Mouse (Mus musculus) adrenal gland, adult 8-10 months (tissue): ENCODE data around the gene Scaf11. TPM values are rescaled to one million over a fixed set of nuclear protein-coding genes. Genes with fewer than 3 reads are reported as not detected.
"Not testable (repeated sequence)": the region's sequence is repeated elsewhere in the genome, so short reads cannot be mapped to it uniquely, and the experiment has no call there.

Source experiments
- DNase-seq: peaks from one replicate; pipeline ENCODE4 v3.0.0; 2022
- total RNA-seq, 4 experiments: library from RNA; stranded (reverse); gene quantifications; 2 replicates each; pipeline ENCODE4 v1.2.4; 2022

Gene Scaf11
- 10 to 100 TPM; 74.8 to 92.4 (median 80.0) TPM for total RNA-seq

GRCm38 (mm10) chr15:96460730-96461540 lies at the start of gene Scaf11:
Scaf11 (minus strand) TSS chr15:96460843.
- peak; percentile 91 for DNase-seq

- DNase-seq, result peak; percentile 13
Measured at GRCm38 (mm10) chr15:96507097-96507840, 46.6 kb upstream of the Scaf11 start.

GRCm38 (mm10) chr15:96497646-96498045 lies 37.0 kb upstream of the Scaf11 start:
- DNase-seq, result no peak

- DNase-seq, result no peak
Measured at GRCm38 (mm10) chr15:96494279-96494678, 33.6 kb upstream of the Scaf11 start.

GRCm38 (mm10) chr15:96493573-96493972 lies 32.9 kb upstream of the Scaf11 start:
- no peak for DNase-seq

- DNase-seq, result not testable (repeated sequence)
Measured at GRCm38 (mm10) chr15:96492919-96493318, 32.3 kb upstream of the Scaf11 start.

GRCm38 (mm10) chr15:96491861-96492641 lies 31.4 kb upstream of the Scaf11 start:
- no peak for DNase-seq

- DNase-seq, result no peak
Measured at GRCm38 (mm10) chr15:96491421-96491820, 30.8 kb upstream of the Scaf11 start.

GRCm38 (mm10) chr15:96490123-96490522 lies 29.5 kb upstream of the Scaf11 start:
- DNase-seq, result no peak

GRCm38 (mm10) chr15:96488941-96489786 lies 28.5 kb upstream of the Scaf11 start:
- no peak for DNase-seq

- DNase-seq, result no peak
Measured at GRCm38 (mm10) chr15:96487066-96487698, 26.5 kb upstream of the Scaf11 start.

- DNase-seq, result no peak
Measured at GRCm38 (mm10) chr15:96480822-96481221, 20.2 kb upstream of the Scaf11 start.

GRCm38 (mm10) chr15:96478006-96478405 lies 17.4 kb upstream of the Scaf11 start:
- DNase-seq, result no peak

- DNase-seq, result peak; percentile 74
Measured at GRCm38 (mm10) chr15:96476359-96476758, 15.7 kb upstream of the Scaf11 start.

- no peak for DNase-seq
Measured at GRCm38 (mm10) chr15:96475571-96475972, 14.9 kb upstream of the Scaf11 start.

- no peak for DNase-seq
Measured at GRCm38 (mm10) chr15:96474325-96474955, 13.8 kb upstream of the Scaf11 start.

- DNase-seq, result no peak
Measured at GRCm38 (mm10) chr15:96473920-96474319, 13.3 kb upstream of the Scaf11 start.

- no peak for DNase-seq
Measured at GRCm38 (mm10) chr15:96468316-96468715, 7.7 kb upstream of the Scaf11 start.

GRCm38 (mm10) chr15:96467844-96468243 lies 7.2 kb upstream of the Scaf11 start:
- DNase-seq, result no peak

GRCm38 (mm10) chr15:96466362-96466903 lies 5.8 kb upstream of the Scaf11 start:
- peak; percentile 62 for DNase-seq

- no peak for DNase-seq
Measured at GRCm38 (mm10) chr15:96465076-96465475, 4.4 kb upstream of the Scaf11 start.
